Mouse (Mus musculus) midbrain, embryonic 14.5 days (tissue): ENCODE measurements around the gene S100z. TPM values are rescaled to one million over a fixed set of nuclear protein-coding genes. Genes with fewer than 3 reads are reported as not detected.

ENCODE experiments used
- ATAC-seq: fragments of 200-750 bp; cut with Nextera tagmentation; 2 replicates; pipeline ENCODE4 v1.8.0; 2017; ENCODE audit warnings: moderate number of reproducible peaks, moderate library complexity; ENCODE audit not compliant: low FRiP score, low TSS enrichment
- DNase-seq: peaks from one replicate; pipeline ENCODE4 v3.0.0-alpha.2; 2015
- H3K27ac ChIP-seq: fragments of 300-500 bp; sonication (generic); replicated peaks from 2 replicates; pipeline ENCODE4 v1.5.1; 2014; ENCODE audit warnings: mild to moderate bottlenecking, low read depth, low read length, moderate library complexity
- H3K27me3 ChIP-seq: fragments of 300-500 bp; sonication (generic); 2 replicates; pipeline ENCODE4 v1.6.1; 2014; ENCODE audit warnings: low read length, control low read depth, mixed read lengths; ENCODE audit not compliant: control insufficient read depth, insufficient read depth
- H3K36me3 ChIP-seq: fragments of 300-500 bp; sonication (generic); 2 replicates; pipeline ENCODE4 v1.6.1; 2014; ENCODE audit warnings: low read length, control low read depth; ENCODE audit not compliant: control insufficient read depth, insufficient read depth
- H3K4me1 ChIP-seq: fragments of 300-500 bp; sonication (generic); 2 replicates; pipeline ENCODE4 v1.6.1; 2014; ENCODE audit warnings: mild to moderate bottlenecking, antibody characterized with exemption, low read length, control low read depth; ENCODE audit not compliant: control insufficient read depth, insufficient read depth
- H3K4me2 ChIP-seq: fragments of 300-500 bp; sonication (generic); 2 replicates; pipeline ENCODE4 v1.6.1; 2014; ENCODE audit warnings: mild to moderate bottlenecking, low read length, moderate library complexity
- H3K4me3 ChIP-seq: fragments of 300-500 bp; sonication (generic); replicated peaks from 2 replicates; pipeline ENCODE4 v1.5.1; 2014; ENCODE audit warnings: low read depth, low read length
- H3K9ac ChIP-seq: fragments of 300-500 bp; sonication (generic); replicated peaks from 2 replicates; pipeline ENCODE4 v1.6.1; 2014; ENCODE audit warnings: mild to moderate bottlenecking, low read length, moderate library complexity
- H3K9me3 ChIP-seq: fragments of 300-500 bp; sonication (generic); 2 replicates; pipeline ENCODE4 v1.6.1; 2016; ENCODE audit warnings: low read length, control low read depth, mixed read lengths; ENCODE audit not compliant: control insufficient read depth
- WGBS: fragments of 180-500 bp; shearing (Covaris S2); extraction: QIAGEN DNeasy Blood & Tissue Kit; methylation state at CpG from one replicate; pipeline ENCODE4 v1.1.7; 2014; 5-methylcytosine and 5-hydroxymethylcytosine counted together
- polyA plus RNA-seq: library from polyadenylated mRNA; unstranded; fragments of >200 nt; fragmentation: Nextera tagmentation; extraction: Ambion mirVana; gene quantifications from 2 replicates; pipeline ENCODE4 v1.2.1, GENCODE M21; 2014

Gene S100z
- polyA plus RNA-seq, 1 experiment from 2014 or later = not detected

DNA sequence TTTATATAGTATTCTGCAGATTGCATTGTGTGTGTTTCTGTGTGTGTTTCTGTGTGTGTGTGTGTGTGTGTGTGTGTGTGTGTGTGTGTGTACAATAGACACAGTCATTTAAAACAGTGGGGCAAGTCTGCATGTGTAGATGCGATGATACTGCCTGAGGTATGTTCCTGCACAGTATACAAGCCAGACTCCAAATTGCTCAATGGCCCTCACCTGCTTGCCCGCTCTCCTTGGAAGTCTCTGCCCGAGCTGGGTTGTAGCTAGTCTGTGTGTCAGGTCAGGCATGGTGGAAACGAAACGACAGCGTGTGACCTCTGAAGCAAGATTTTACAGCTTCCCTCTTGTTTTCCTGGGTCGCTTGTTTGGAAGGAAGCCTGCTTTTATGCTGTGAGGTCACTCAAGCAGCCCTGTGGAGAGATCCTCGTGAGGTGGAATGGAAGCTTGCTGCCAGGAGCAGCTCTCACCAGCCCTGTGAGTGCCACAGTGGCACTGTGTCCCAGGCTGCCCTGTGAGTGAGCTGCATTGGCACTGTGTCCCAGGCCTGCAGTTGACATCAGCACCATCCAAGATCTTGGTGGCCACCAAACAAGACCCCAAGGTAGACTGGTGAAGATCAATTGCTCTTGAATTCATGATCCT lies 24.9 kb upstream of the S100z start:
- no peak overlapping the region for H3K4me2 ChIP-seq
- ATAC-seq (no peak), DNase-seq (no peak)
- H3K27me3 ChIP-seq = no peaks in the 10 kb centered on the region
- no peaks in the 10 kb centered on the region for H3K9me3 ChIP-seq
- no peak overlapping the region for H3K9ac ChIP-seq
- no peak overlapping the region for H3K4me3 ChIP-seq
- 83% methylated on average over 8 of the region's 8 CpGs for WGBS
- no peaks in the 10 kb centered on the region for H3K36me3 ChIP-seq
- H3K27ac ChIP-seq = no peak overlapping the region
- H3K4me1 ChIP-seq = no peaks in the 10 kb centered on the region

- WGBS = 90% methylated on average over 3 of the region's 3 CpGs
These were observed 18.1 kb upstream of the S100z start for GRCm38 (mm10) chr13:95496601-95497000.

GRCm38 (mm10) chr13:95494812-95495211 lies 16.3 kb upstream of the S100z start:
- ATAC-seq (no peak), DNase-seq (no peak)
- Histone ChIP-seq H3K4me1 (0 out of 2 replicates have a peak, but pooled peaks cover 6% of the 10 kb centered on the region), H3K36me3 (no peaks in the 10 kb centered on the region), H3K9me3 (no peaks in the 10 kb centered on the region), H3K27me3 (no peaks in the 10 kb centered on the region), H3K4me3 (no peak overlapping the region), H3K9ac (no peak overlapping the region), H3K27ac (no peak overlapping the region), H3K4me2 (no peak overlapping the region)
- 88% methylated on average over 8 of the region's 8 CpGs for WGBS

More at GRCm38 (mm10) chr13:95496601-95497000, 18.1 kb upstream of the S100z start:
- no peaks in the 10 kb centered on the region for H3K27me3 ChIP-seq
- H3K4me3 ChIP-seq = no peak overlapping the region
- H3K36me3 ChIP-seq = no peaks in the 10 kb centered on the region
- ATAC-seq (no peak), DNase-seq (no peak)
- H3K27ac ChIP-seq = no peak overlapping the region
- H3K4me2 ChIP-seq = no peak overlapping the region
- H3K4me1 ChIP-seq = 0 out of 2 replicates have a peak, but pooled peaks cover 6% of the 10 kb centered on the region
- H3K9me3 ChIP-seq = no peaks in the 10 kb centered on the region
- no peak overlapping the region for H3K9ac ChIP-seq

GRCm38 (mm10) chr13:95493296-95493695 lies 14.8 kb upstream of the S100z start:
- Histone ChIP-seq H3K9ac (no peak overlapping the region), H3K4me2 (no peak overlapping the region), H3K9me3 (no peaks in the 10 kb centered on the region), H3K4me1 (0 out of 2 replicates have a peak, but pooled peaks cover 6% of the 10 kb centered on the region), H3K27ac (no peak overlapping the region), H3K27me3 (no peaks in the 10 kb centered on the region), H3K36me3 (no peaks in the 10 kb centered on the region), H3K4me3 (no peak overlapping the region)
- ATAC-seq (no peak), DNase-seq (no peak)
- whole genome bisulfite sequencing = 83% methylated on average over 5 of the region's 5 CpGs

DNA sequence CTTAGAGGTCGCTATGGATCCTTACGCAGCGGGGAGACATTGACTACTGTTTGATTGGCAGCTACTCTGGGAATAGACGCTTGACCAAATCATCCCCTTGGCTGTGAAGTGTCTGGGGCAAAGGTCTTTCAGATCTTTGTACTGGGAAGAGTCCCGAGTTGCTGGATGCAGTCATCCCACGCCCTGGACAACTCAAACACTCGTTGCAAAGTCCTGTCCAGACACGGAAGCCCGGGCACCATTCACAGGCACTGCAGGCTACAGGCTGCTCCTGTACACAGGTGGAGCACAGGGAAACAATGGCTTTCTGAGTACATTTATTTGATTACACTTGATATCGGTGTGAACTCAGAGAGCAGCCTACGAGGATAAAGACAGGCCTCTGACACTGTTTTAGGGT lies 12.8 kb upstream of the S100z start:
- WGBS = 45% methylated on average over 11 of the region's 11 CpGs
- no peak overlapping the region for H3K4me3 ChIP-seq
- no peak overlapping the region for H3K9ac ChIP-seq
- no peaks in the 10 kb centered on the region for H3K36me3 ChIP-seq
- no peak for DNase-seq
- no peak for ATAC-seq
- no peaks in the 10 kb centered on the region for H3K9me3 ChIP-seq
- H3K27ac ChIP-seq = no peak overlapping the region
- H3K4me1 ChIP-seq = no peaks in the 10 kb centered on the region
- H3K27me3 ChIP-seq = no peaks in the 10 kb centered on the region
- no peak overlapping the region for H3K4me2 ChIP-seq

DNA sequence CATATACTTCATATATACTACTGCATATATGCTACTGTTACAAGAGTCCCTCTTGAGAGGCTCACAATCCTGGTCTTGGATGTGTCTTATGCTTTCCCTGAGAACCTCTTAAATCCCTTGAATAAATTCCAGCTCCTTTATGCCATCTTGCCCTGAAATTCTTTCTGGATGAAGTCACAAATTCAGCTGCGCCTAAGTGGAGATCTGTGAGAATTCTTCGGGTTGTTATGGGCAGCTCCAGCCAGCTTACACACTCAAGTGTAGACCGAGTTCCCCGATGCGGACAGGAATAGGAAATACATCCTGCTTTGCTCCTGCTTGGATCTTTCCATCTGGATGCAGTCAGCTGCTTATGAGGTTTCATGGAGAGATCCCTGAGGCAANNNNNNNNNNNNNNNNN lies 6.1 kb upstream of the S100z start:
- Histone ChIP-seq H3K4me1 (no peaks in the 10 kb centered on the region), H3K36me3 (no peaks in the 10 kb centered on the region), H3K27me3 (no peaks in the 10 kb centered on the region), H3K4me3 (no peak overlapping the region), H3K9me3 (no peaks in the 10 kb centered on the region), H3K4me2 (no peak overlapping the region), H3K9ac (no peak overlapping the region), H3K27ac (no peak overlapping the region)
- WGBS = 43% methylated on average over 5 of the region's 5 CpGs
- no peak for ATAC-seq
- DNase-seq = peak; percentile 21

DNA sequence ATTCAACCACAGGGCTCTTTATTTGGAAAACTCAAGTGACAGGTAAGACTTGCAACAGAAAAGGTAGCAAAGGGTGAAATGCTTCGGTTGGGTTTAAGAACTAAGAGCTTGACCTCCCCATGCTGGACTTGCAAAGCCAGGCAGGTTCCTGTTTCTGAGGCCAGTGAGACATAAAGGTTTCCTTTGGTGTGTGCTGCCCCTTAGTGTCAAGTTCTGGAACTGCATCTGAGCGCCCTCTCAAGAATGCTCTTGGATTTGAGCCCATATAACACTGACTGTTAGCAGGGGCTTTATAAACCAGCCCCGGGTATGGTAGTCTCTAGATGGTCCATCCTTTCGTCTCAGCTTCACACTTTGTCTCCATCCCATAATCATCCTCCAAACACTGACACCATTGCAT lies 2.9 kb upstream of the S100z start:
- DNase-seq (peak; percentile 94), ATAC-seq (peak; percentile 62; the same call in 1 of the 2 replicates)
- Histone ChIP-seq H3K9me3 (no peaks in the 10 kb centered on the region), H3K9ac (no peak overlapping the region), H3K4me3 (no peak overlapping the region), H3K27ac (no peak overlapping the region), H3K4me2 (no peak overlapping the region), H3K4me1 (no peaks in the 10 kb centered on the region), H3K27me3 (no peaks in the 10 kb centered on the region), H3K36me3 (no peaks in the 10 kb centered on the region)
- 15% methylated on average over 4 of the region's 4 CpGs for WGBS

- H3K36me3 ChIP-seq = no peaks in the 10 kb centered on the region
- H3K9ac ChIP-seq = no peak overlapping the region
- H3K9me3 ChIP-seq = no peaks in the 10 kb centered on the region
- H3K27ac ChIP-seq = no peak overlapping the region
- no peaks in the 10 kb centered on the region for H3K27me3 ChIP-seq
- H3K4me3 ChIP-seq = no peak overlapping the region
- 85% methylated on average over 6 of the region's 6 CpGs for WGBS
- ATAC-seq (no peak), DNase-seq (no peak)
- no peak overlapping the region for H3K4me2 ChIP-seq
- H3K4me1 ChIP-seq = no peaks in the 10 kb centered on the region
These were observed 1.3 kb downstream of the S100z start for GRCm38 (mm10) chr13:95477173-95477572.

GRCm38 (mm10) chr13:95475124-95475523 lies 3.4 kb downstream of the S100z start:
- no peaks in the 10 kb centered on the region for H3K36me3 ChIP-seq
- no peak for ATAC-seq
- WGBS = 79% methylated on average over 7 of the region's 7 CpGs
- H3K4me1 ChIP-seq = no peaks in the 10 kb centered on the region
- H3K9ac ChIP-seq = no peak overlapping the region
- H3K27me3 ChIP-seq = no peaks in the 10 kb centered on the region
- no peak overlapping the region for H3K4me2 ChIP-seq
- H3K27ac ChIP-seq = no peak overlapping the region
- H3K9me3 ChIP-seq = no peaks in the 10 kb centered on the region
- DNase-seq = no peak
- H3K4me3 ChIP-seq = no peak overlapping the region
